Mouse (Mus musculus) bone marrow, adult 2 months (tissue): ENCODE measurements around the gene Cd300ld3. TPM values are rescaled to one million over a fixed set of nuclear protein-coding genes. Genes with fewer than 3 reads are reported as not detected.
"Not testable (repeated sequence)": the region's sequence is repeated elsewhere in the genome, so short reads cannot be mapped to it uniquely, and the experiment has no call there.

ENCODE experiments used
- H3K27ac ChIP-seq: fragments of 200-500 bp; 2 replicates; pipeline ENCODE4 v1.5.1; 2012; ENCODE audit warnings: low read depth, mild to moderate bottlenecking, control low read depth, inconsistent platforms, low read length; ENCODE audit not compliant: control insufficient read depth, poor library complexity, insufficient read depth
- H3K4me1 ChIP-seq: fragments of 200-500 bp; 2 replicates; pipeline ENCODE4 v1.6.1; 2011; ENCODE audit warnings: low read length; ENCODE audit not compliant: control insufficient read depth, insufficient read depth
- H3K4me3 ChIP-seq: fragments of 200-500 bp; replicated peaks from 2 replicates; pipeline ENCODE3; 2011; ENCODE audit warnings: mild to moderate bottlenecking, low read depth, low read length, control low read depth; ENCODE audit not compliant: control insufficient read depth
- CTCF ChIP-seq: fragments of 200-500 bp; IDR thresholded peaks from 2 replicates; pipeline ENCODE4 v1.5.1; 2011; ENCODE audit warnings: low read length, control low read depth; ENCODE audit not compliant: control insufficient read depth, insufficient read depth
- POLR2A ChIP-seq: fragments of 200-500 bp; IDR thresholded peaks from 2 replicates; pipeline ENCODE4 v1.6.1; 2011; ENCODE audit warnings: low read depth, mild to moderate bottlenecking, control low read depth, low read length, borderline replicate concordance; ENCODE audit not compliant: control insufficient read depth
- WGBS: fragments of 180-500 bp; shearing (Covaris S2); methylation state at CpG from one replicate; pipeline ENCODE4 v1.1.7; 2018; 5-methylcytosine and 5-hydroxymethylcytosine counted together
- polyA plus RNA-seq: library from polyadenylated mRNA; stranded (reverse); fragments of >200 nt; gene quantifications from 2 replicates; pipeline ENCODE4 v1.2.4, GENCODE M21; 2011; ENCODE audit warnings: low replicate concordance; ENCODE audit not compliant: missing spikeins, insufficient read depth, insufficient read length

Gene Cd300ld3
- polyA plus RNA-seq, 1 experiment, result 1.8 TPM

GRCm38 (mm10) chr11:115049282-115049895 is 1.2 kb upstream of the Cd300ld3 start:
- Histone ChIP-seq H3K4me1 (peaks cover 1% of the 10 kb centered on the region; the same call in 1 of the 2 replicates), H3K4me3 (no peak overlapping the region), H3K27ac (no peak overlapping the region)
- WGBS, result 30% methylated on average over 3 of the region's 3 CpGs
- TF ChIP-seq CTCF (no peak), POLR2A (no peak)

- not testable (repeated sequence) for H3K27ac ChIP-seq, H3K4me3 ChIP-seq, H3K4me1 ChIP-seq
- no CpG with 5 or more reads among the region's 6 CpGs for WGBS
Measured at GRCm38 (mm10) chr11:115037669-115038068, 10.5 kb downstream of the Cd300ld3 start, which contains the start of gene Cd300ld5. Gene Cd300ld5, minus strand, starts transcription at chr11:115037769.

GRCm38 (mm10) chr11:115026912-115027311 is 21.3 kb downstream of the Cd300ld3 start, which contains the start of gene Cd300ld4:
Gene Cd300ld4, minus strand, starts transcription at chr11:115027012.
- not testable (repeated sequence) for H3K27ac ChIP-seq, H3K4me3 ChIP-seq, H3K4me1 ChIP-seq
- no CpG with 5 or more reads among the region's 6 CpGs for WGBS

- no CpG with 5 or more reads among the region's 7 CpGs for WGBS
- not testable (repeated sequence) for H3K27ac ChIP-seq, H3K4me3 ChIP-seq, H3K4me1 ChIP-seq
Measured at GRCm38 (mm10) chr11:115016093-115016492, 32.1 kb downstream of the Cd300ld3 start, which contains the start of gene Cd300ld2. Gene Cd300ld2, minus strand, starts transcription at chr11:115016193.

- H3K4me1 ChIP-seq, result peaks cover 10% of the 10 kb centered on the region
- 8% methylated on average over 5 of the region's 5 CpGs for WGBS
- no peak for TF ChIP-seq CTCF
- no peak for TF ChIP-seq POLR2A
- peak overlapping the region; percentile 44 for H3K4me3 ChIP-seq
- peak overlapping the region; percentile 99 for H3K27ac ChIP-seq
Measured at GRCm38 (mm10) chr11:115004070-115004469, 44.1 kb downstream of the Cd300ld3 start.

GRCm38 (mm10) chr11:115001474-115002040 is 46.7 kb downstream of the Cd300ld3 start, which contains the start of gene Cd300c2:
Gene Cd300c2, minus strand, starts transcription at chr11:115001880.
- Histone ChIP-seq H3K4me3 (peak within 1 kb of the TSS; percentile 57), H3K4me1 (peaks cover 10% of the 10 kb centered on the region), H3K27ac (peak within 1 kb of the TSS; percentile 85)
- 18% methylated on average over 7 of the region's 7 CpGs for WGBS
- no peak for TF ChIP-seq CTCF
- TF ChIP-seq POLR2A, result no peak

Other genes with a start within 250 kb of the Cd300ld3 start
- not detected in 2 replicates for gene Gpr142, start 249.5 kb downstream of the Cd300ld3 start, polyA plus RNA-seq
- 1.1 and 1.4 TPM in 2 replicates for gene Gprc5c, start 197.3 kb downstream of the Cd300ld3 start, polyA plus RNA-seq
- gene Cd300a, start 158.4 kb downstream of the Cd300ld3 start, polyA plus RNA-seq, result 4.7 and 15.1 TPM in 2 replicates
- 3.1 and 17.5 TPM in 2 replicates for gene Cd300lb, start 114.0 kb downstream of the Cd300ld3 start, polyA plus RNA-seq
- 4.0 and 12.7 TPM in 2 replicates for gene Cd300c, start 79.3 kb downstream of the Cd300ld3 start, polyA plus RNA-seq
- 5.2 and 10.5 TPM in 2 replicates for gene Cd300ld, start 58.5 kb downstream of the Cd300ld3 start, polyA plus RNA-seq
- 5.5 and 21.7 TPM in 2 replicates for gene Cd300c2, start 46.5 kb downstream of the Cd300ld3 start, polyA plus RNA-seq
- gene Cd300ld2, start 32.2 kb downstream of the Cd300ld3 start, polyA plus RNA-seq, result not detected in 2 replicates
- gene Cd300ld4, start 21.4 kb downstream of the Cd300ld3 start, polyA plus RNA-seq, result 1.8 TPM in 1 of 2 replicates, not detected in the other
- 1.8 TPM in 1 of 2 replicates, not detected in the other for gene Cd300ld5, start 10.6 kb downstream of the Cd300ld3 start, polyA plus RNA-seq
- not detected in 2 replicates for gene Cd300e, start 13.8 kb upstream of the Cd300ld3 start, polyA plus RNA-seq
- gene Rab37, start 43.0 kb upstream of the Cd300ld3 start, polyA plus RNA-seq, result 5.3 and 11.6 TPM in 2 replicates
- 39.9 and 79.7 TPM in 2 replicates for gene Cd300lf, start 85.6 kb upstream of the Cd300ld3 start, polyA plus RNA-seq
- gene Slc9a3r1, start 114.9 kb upstream of the Cd300ld3 start, polyA plus RNA-seq, result 21.9 and 51.0 TPM in 2 replicates
- gene Tmem104, start 139.1 kb upstream of the Cd300ld3 start, polyA plus RNA-seq, result 3.1 and 5.8 TPM in 2 replicates
- 19.4 and 24.2 TPM in 2 replicates for gene Nat9, start 139.4 kb upstream of the Cd300ld3 start, polyA plus RNA-seq
- not detected in 2 replicates for gene Grin2c, start 218.8 kb upstream of the Cd300ld3 start, polyA plus RNA-seq
- gene Fdxr, start 228.6 kb upstream of the Cd300ld3 start, polyA plus RNA-seq, result 9.9 and 21.2 TPM in 2 replicates
- gene Fads6, start 249.3 kb upstream of the Cd300ld3 start, polyA plus RNA-seq, result 0.77 and 1.4 TPM in 2 replicates